Mouse (Mus musculus): Measurements from ENCODE around the gene Rnase12. TPM values are rescaled to one million over a fixed set of nuclear protein-coding genes. Genes with fewer than 3 reads are reported as not detected.

Gene Rnase12
- polyA plus RNA-seq, 1 experiment from 2014 or later, result not detected

- H3K27ac ChIP-seq, result no peak within 1 kb of the TSS
- H3K36me3 ChIP-seq (replicated peaks), result no peaks in the 10 kb centered on the region
- H3K9me3 ChIP-seq, result no peaks in the 10 kb centered on the region
- no peaks in the 10 kb centered on the region for H3K27me3 ChIP-seq (replicated peaks)
- no peak within 1 kb of the TSS for H3K4me3 ChIP-seq
- no peak within 1 kb of the TSS for H3K4me2 ChIP-seq
- H3K9ac ChIP-seq, result no peak within 1 kb of the TSS
- WGBS, result 90% methylated on average over 8 of the region's 8 CpGs
- no peak for ATAC-seq (replicated peaks)
- no peaks in the 10 kb centered on the region for H3K4me1 ChIP-seq
Measured at GRCm38 (mm10) chr14:51007152-51007801, 50.2 kb downstream of the Rnase12 start, which contains the start of gene Rnase10. Rnase10 (plus strand) TSS chr14:51007751.

Other genes starting within 250 kb of the Rnase12 start
- gene Ccnb1ip1, start 249.9 kb downstream of the Rnase12 start, polyA plus RNA-seq (2015; fragmentation: Nextera tagmentation; extraction: Ambion mirVana), result not detected in 2 replicates
- gene Parp2, start 249.8 kb downstream of the Rnase12 start, polyA plus RNA-seq (2015; fragmentation: Nextera tagmentation; extraction: Ambion mirVana), result 42.8 and 43.7 TPM in 2 replicates
- 2.0 and 2.6 TPM in 2 replicates for gene Tep1, start 187.1 kb downstream of the Rnase12 start, polyA plus RNA-seq (2015; fragmentation: Nextera tagmentation; extraction: Ambion mirVana)
- 1.8 and 2.1 TPM in 2 replicates for gene Klhl33, start 160.2 kb downstream of the Rnase12 start, polyA plus RNA-seq (2015; fragmentation: Nextera tagmentation; extraction: Ambion mirVana)
- 104 and 116 TPM in 2 replicates for gene Osgep, start 132.8 kb downstream of the Rnase12 start, polyA plus RNA-seq (2015; fragmentation: Nextera tagmentation; extraction: Ambion mirVana)
- gene Apex1, start 132.7 kb downstream of the Rnase12 start, polyA plus RNA-seq (2015; fragmentation: Nextera tagmentation; extraction: Ambion mirVana), result 190 and 191 TPM in 2 replicates
- 101 and 111 TPM in 2 replicates for gene Pip4p1, start 126.8 kb downstream of the Rnase12 start, polyA plus RNA-seq (2015; fragmentation: Nextera tagmentation; extraction: Ambion mirVana)
- gene Pnp, start 126.6 kb downstream of the Rnase12 start, polyA plus RNA-seq (2015; fragmentation: Nextera tagmentation; extraction: Ambion mirVana), result 20.3 and 21.3 TPM in 2 replicates
- gene Gm49342, start 113.1 kb downstream of the Rnase12 start, polyA plus RNA-seq (2015; fragmentation: Nextera tagmentation; extraction: Ambion mirVana), result not detected in 2 replicates
- gene Pnp2, start 101.7 kb downstream of the Rnase12 start, polyA plus RNA-seq (2015; fragmentation: Nextera tagmentation; extraction: Ambion mirVana), result 0.45 and 0.57 TPM in 2 replicates
- gene Rnase10, start 49.9 kb downstream of the Rnase12 start, polyA plus RNA-seq (2015; fragmentation: Nextera tagmentation; extraction: Ambion mirVana), result 0.11 TPM in 1 of 2 replicates, not detected in the other
- gene Rnase9, start 15.8 kb downstream of the Rnase12 start, polyA plus RNA-seq (2015; fragmentation: Nextera tagmentation; extraction: Ambion mirVana), result not detected in 2 replicates
- gene Rnase11, start 7.5 kb downstream of the Rnase12 start, polyA plus RNA-seq (2015; fragmentation: Nextera tagmentation; extraction: Ambion mirVana), result not detected in 2 replicates
- 0.08 and 0.09 TPM in 2 replicates for gene Olfr750, start 16.8 kb upstream of the Rnase12 start, polyA plus RNA-seq (2015; fragmentation: Nextera tagmentation; extraction: Ambion mirVana)
- 13.9 and 15.6 TPM in 2 replicates for gene Rnase4, start 33.4 kb upstream of the Rnase12 start, polyA plus RNA-seq (2015; fragmentation: Nextera tagmentation; extraction: Ambion mirVana)
- gene Ang, start 33.5 kb upstream of the Rnase12 start, polyA plus RNA-seq (2015; fragmentation: Nextera tagmentation; extraction: Ambion mirVana), result 4.5 and 4.8 TPM in 2 replicates
- not detected in 2 replicates for gene Eddm3b, start 56.8 kb upstream of the Rnase12 start, polyA plus RNA-seq (2015; fragmentation: Nextera tagmentation; extraction: Ambion mirVana)
- 1.1 and 1.3 TPM in 2 replicates for gene Rnase6, start 66.2 kb upstream of the Rnase12 start, polyA plus RNA-seq (2015; fragmentation: Nextera tagmentation; extraction: Ambion mirVana)
- 0.34 TPM in 1 of 2 replicates, not detected in the other for gene Rnase1, start 89.1 kb upstream of the Rnase12 start, polyA plus RNA-seq (2015; fragmentation: Nextera tagmentation; extraction: Ambion mirVana)
- gene Rnase2b, start 104.6 kb upstream of the Rnase12 start, polyA plus RNA-seq (2015; fragmentation: Nextera tagmentation; extraction: Ambion mirVana), result not detected in 2 replicates
- gene Ang2, start 141.5 kb upstream of the Rnase12 start, polyA plus RNA-seq (2015; fragmentation: Nextera tagmentation; extraction: Ambion mirVana), result not detected in 2 replicates
- not detected in 2 replicates for gene Ear14, start 145.7 kb upstream of the Rnase12 start, polyA plus RNA-seq (2015; fragmentation: Nextera tagmentation; extraction: Ambion mirVana)
- not detected in 2 replicates for gene Rnase2a, start 198.5 kb upstream of the Rnase12 start, polyA plus RNA-seq (2015; fragmentation: Nextera tagmentation; extraction: Ambion mirVana)

Measured in midbrain, embryonic 15.5 days (tissue).